ENCODE assay signal across 8 mouse cellular contexts in genomic region chr15:103255169-103255568, GRCm38 (mm10). TPM values are rescaled to one million over a fixed set of nuclear protein-coding genes. Genes with fewer than 3 reads are reported as not detected.
DNase-seq lines count a peak whose midpoint lies in the region; ATAC-seq and TF ChIP-seq lines count a peak whose summit lies in the region.

No protein-coding gene starts in this region.

- peaks cover 27% of the 10 kb centered on the region for H3K27me3 ChIP-seq in forebrain, embryonic 13.5 days
- H3K27me3 ChIP-seq in hindbrain, postnatal 0 days (ENCODE audit: insufficient read depth, low read length): no peaks in the 10 kb centered on the region
- no peaks in the 10 kb centered on the region for H3K27me3 ChIP-seq in liver, embryonic 13.5 days

- peak overlapping the region; percentile 66 for H3K4me2 ChIP-seq in forebrain, embryonic 13.5 days
- peak overlapping the region; percentile 73 for H3K4me2 ChIP-seq in hindbrain, postnatal 0 days (ENCODE audit: low read depth, low read length)
- peak overlapping the region; percentile 83 for H3K4me2 ChIP-seq in liver, embryonic 13.5 days

- no peaks in the 10 kb centered on the region for H3K9me3 ChIP-seq in forebrain, embryonic 13.5 days (replicated peaks)
- H3K9me3 ChIP-seq in hindbrain, postnatal 0 days (ENCODE audit: low read length): no peaks in the 10 kb centered on the region
- H3K9me3 ChIP-seq in liver, embryonic 13.5 days (replicated peaks): no peaks in the 10 kb centered on the region

- H3K9ac ChIP-seq in forebrain, embryonic 13.5 days: peak overlapping the region; percentile 65
- H3K9ac ChIP-seq in hindbrain, postnatal 0 days (replicated peaks; ENCODE audit: low read length): peak overlapping the region; percentile 42; the same call in 1 of the 2 replicates
- peak overlapping the region; percentile 97 for H3K9ac ChIP-seq in liver, embryonic 13.5 days

- WGBS in forebrain, embryonic 13.5 days: 1% methylated on average over 25 of the region's 25 CpGs
- WGBS in hindbrain, postnatal 0 days: 1% methylated on average over 25 of the region's 25 CpGs
- WGBS in liver, embryonic 13.5 days (ENCODE audit: insufficient replicate concordance): under 1% methylated on average over 25 of the region's 25 CpGs

- H3K4me1 ChIP-seq in forebrain, embryonic 13.5 days: peaks cover 13% of the 10 kb centered on the region
- no peaks in the 10 kb centered on the region; the same call in 1 of the 2 replicates for H3K4me1 ChIP-seq in hindbrain, postnatal 0 days (ENCODE audit: insufficient read depth, low read length)
- peaks cover 82% of the 10 kb centered on the region for H3K4me1 ChIP-seq in liver, embryonic 13.5 days (replicated peaks)

- peak overlapping the region; percentile 35 for H3K4me3 ChIP-seq in forebrain, embryonic 13.5 days
- peak overlapping the region; percentile 35 for H3K4me3 ChIP-seq in hindbrain, postnatal 0 days (ENCODE audit: low read length)
- peak overlapping the region; percentile 75 for H3K4me3 ChIP-seq in liver, embryonic 13.5 days (replicated peaks)

- H3K27ac ChIP-seq in forebrain, embryonic 13.5 days: no peak overlapping the region
- no peak overlapping the region for H3K27ac ChIP-seq in hindbrain, postnatal 0 days
- peak overlapping the region; percentile 99 for H3K27ac ChIP-seq in liver, embryonic 13.5 days

- DNase-seq in 416B (ENCODE audit: low read depth): peak; percentile 83
- DNase-seq in T-cell, adult 2 months (ENCODE audit: low spot score): peak; percentile 25
- peak; percentile 32 for DNase-seq in hindbrain, postnatal 0 days (ENCODE audit: low spot score)
- peak; percentile 79 for DNase-seq in liver, embryonic 13.5 days
- DNase-seq in thymus, postnatal 14 days: peak; percentile 63
- DNase-seq in left cerebral cortex, adult 11 months (ENCODE audit: low spot score): no peak

- no peak for ATAC-seq in forebrain, embryonic 13.5 days
- ATAC-seq in hindbrain, postnatal 0 days: peak; percentile 53
- ATAC-seq in liver, embryonic 13.5 days (ENCODE audit: low read depth): peak; percentile 45
- peak; percentile 30 for ATAC-seq in monocyte, adult 5-6 weeks (replicated peaks; ENCODE audit: insufficient number of reproducible peaks, low FRiP score, low TSS enrichment, poor library complexity, severe bottlenecking)

- no peaks in the 10 kb centered on the region for H3K36me3 ChIP-seq in forebrain, embryonic 13.5 days (ENCODE audit: poor library complexity, severe bottlenecking)
- no peaks in the 10 kb centered on the region for H3K36me3 ChIP-seq in hindbrain, postnatal 0 days (ENCODE audit: insufficient read depth, low read length)
- H3K36me3 ChIP-seq in liver, embryonic 13.5 days: peaks cover 27% of the 10 kb centered on the region

- peak; percentile 42 for TF ChIP-seq CTCF in hindbrain, postnatal 0 days (IDR thresholded peaks at IDR 0.05; ENCODE audit: low read depth)

RNA-seq across cellular contexts. Expression of gene Nfe2, which starts 3.0 kb away (rescaled TPM):
- polyA plus RNA-seq in forebrain, embryonic 13.5 days (2015; fragmentation: Nextera tagmentation; extraction: Ambion mirVana): 0.57 and 1.6 TPM in 2 replicates
- 0.63 TPM in 1 of 2 replicates, not detected in the other for total RNA-seq in hindbrain, postnatal 0 days (2014; rRNA removed)
- 0.20 and 0.33 TPM in 2 replicates for polyA plus RNA-seq in hindbrain, postnatal 0 days (2015; fragmentation: Nextera tagmentation; extraction: Ambion mirVana)
- 171 and 185 TPM in 2 replicates for polyA plus RNA-seq in liver, embryonic 13.5 days (2015; fragmentation: Nextera tagmentation; extraction: Ambion mirVana)
- total RNA-seq in monocyte, adult 5-6 weeks (2017): 85.2 to 136 TPM (median 112 TPM) in 3 replicates

RNA-seq across cellular contexts. Expression of gene Hnrnpa1, which starts 14.9 kb away (rescaled TPM):
- 1,312 and 1,385 TPM in 2 replicates for polyA plus RNA-seq in forebrain, embryonic 13.5 days (2015; fragmentation: Nextera tagmentation; extraction: Ambion mirVana)
- total RNA-seq in hindbrain, postnatal 0 days (2014; rRNA removed): 117 and 148 TPM in 2 replicates
- 596 and 630 TPM in 2 replicates for polyA plus RNA-seq in hindbrain, postnatal 0 days (2015; fragmentation: Nextera tagmentation; extraction: Ambion mirVana)
- 436 and 495 TPM in 2 replicates for polyA plus RNA-seq in liver, embryonic 13.5 days (2015; fragmentation: Nextera tagmentation; extraction: Ambion mirVana)
- total RNA-seq in monocyte, adult 5-6 weeks (2017): 482 to 520 TPM (median 483 TPM) in 3 replicates

RNA-seq across cellular contexts. Expression of gene Cbx5, which starts 15.6 kb away (rescaled TPM):
- polyA plus RNA-seq in forebrain, embryonic 13.5 days (2015; fragmentation: Nextera tagmentation; extraction: Ambion mirVana): 161 and 174 TPM in 2 replicates
- 125 and 134 TPM in 2 replicates for total RNA-seq in hindbrain, postnatal 0 days (2014; rRNA removed)
- 95.3 and 98.1 TPM in 2 replicates for polyA plus RNA-seq in hindbrain, postnatal 0 days (2015; fragmentation: Nextera tagmentation; extraction: Ambion mirVana)
- 61.1 and 76.6 TPM in 2 replicates for polyA plus RNA-seq in liver, embryonic 13.5 days (2015; fragmentation: Nextera tagmentation; extraction: Ambion mirVana)
- 13.2 to 43.8 TPM (median 33.9 TPM) in 3 replicates for total RNA-seq in monocyte, adult 5-6 weeks (2017)

RNA-seq across cellular contexts. Expression of gene Copz1, which starts 17.3 kb away (rescaled TPM):
- polyA plus RNA-seq in forebrain, embryonic 13.5 days (2015; fragmentation: Nextera tagmentation; extraction: Ambion mirVana): 219 and 232 TPM in 2 replicates
- total RNA-seq in hindbrain, postnatal 0 days (2014; rRNA removed): 149 and 155 TPM in 2 replicates
- polyA plus RNA-seq in hindbrain, postnatal 0 days (2015; fragmentation: Nextera tagmentation; extraction: Ambion mirVana): 181 TPM in 2 replicates
- 213 and 240 TPM in 2 replicates for polyA plus RNA-seq in liver, embryonic 13.5 days (2015; fragmentation: Nextera tagmentation; extraction: Ambion mirVana)
- 47.5 to 52.5 TPM (median 50.3 TPM) in 3 replicates for total RNA-seq in monocyte, adult 5-6 weeks (2017)

RNA-seq across cellular contexts. Expression of gene Gpr84, which starts 55.2 kb away (rescaled TPM):
- 0.30 and 0.41 TPM in 2 replicates for polyA plus RNA-seq in forebrain, embryonic 13.5 days (2015; fragmentation: Nextera tagmentation; extraction: Ambion mirVana)
- total RNA-seq in hindbrain, postnatal 0 days (2014; rRNA removed): 0.58 and 0.86 TPM in 2 replicates
- 0.30 and 0.37 TPM in 2 replicates for polyA plus RNA-seq in hindbrain, postnatal 0 days (2015; fragmentation: Nextera tagmentation; extraction: Ambion mirVana)
- 0.28 and 0.29 TPM in 2 replicates for polyA plus RNA-seq in liver, embryonic 13.5 days (2015; fragmentation: Nextera tagmentation; extraction: Ambion mirVana)
- total RNA-seq in monocyte, adult 5-6 weeks (2017): 0.53 to 1.2 TPM (median 0.87 TPM) in 3 replicates

Comparison
In these comparisons a context has a peak if more than half of its experiments do, and no peak if none do; other contexts are left out.
1. H3K9ac ChIP-seq: peak in every context shown above with its lines; median percentile 97 in liver, embryonic 13.5 days; 65 in forebrain, embryonic 13.5 days; 42 in hindbrain, postnatal 0 days.
2. RNA of gene Nfe2, which starts 3.0 kb away (polyA plus RNA-seq): 171 to 185 TPM in liver, embryonic 13.5 days; 0.57 to 1.6 TPM in forebrain, embryonic 13.5 days and 0.20 to 0.33 TPM in hindbrain, postnatal 0 days; every median in the first group is over 10 times any median in the second.
3. Peak in every context shown above with its lines, with median percentiles within 50 percentile points of each other: H3K4me2 ChIP-seq and H3K4me3 ChIP-seq.